Mouse (Mus musculus) liver, embryonic 12.5 days (tissue): ENCODE data around the gene Cacna2d3. TPM values are rescaled to one million over a fixed set of nuclear protein-coding genes. Genes with fewer than 3 reads are reported as not detected.

Experiments used
- ATAC-seq: fragments of 200-750 bp; cut with Nextera tagmentation; 2 replicates; pipeline ENCODE4 v1.8.0; 2017; ENCODE audit warnings: moderate number of reproducible peaks, mild to moderate bottlenecking, moderate library complexity
- H3K27ac ChIP-seq: fragments of 300-500 bp; sonication (generic); 2 replicates; pipeline ENCODE4 v1.5.1; 2016; ENCODE audit warnings: mild to moderate bottlenecking
- H3K27me3 ChIP-seq: fragments of 300-500 bp; sonication (generic); replicated peaks from 2 replicates; pipeline ENCODE4 v1.6.1; 2016; ENCODE audit warnings: mild to moderate bottlenecking, moderate library complexity
- H3K36me3 ChIP-seq: fragments of 300-500 bp; sonication (generic); 2 replicates; pipeline ENCODE4 v1.6.1; 2016; ENCODE audit warnings: mild to moderate bottlenecking, moderate library complexity
- H3K4me1 ChIP-seq: fragments of 300-500 bp; sonication (generic); 2 replicates; pipeline ENCODE4 v1.6.1; 2016
- H3K4me2 ChIP-seq: fragments of 300-500 bp; sonication (generic); 2 replicates; pipeline ENCODE4 v1.6.1; 2016; ENCODE audit warnings: mild to moderate bottlenecking, moderate library complexity
- H3K4me3 ChIP-seq: fragments of 300-500 bp; sonication (generic); 2 replicates; pipeline ENCODE4 v1.5.1; 2016; ENCODE audit warnings: mild to moderate bottlenecking, moderate library complexity
- H3K9ac ChIP-seq: fragments of 300-500 bp; sonication (generic); 2 replicates; pipeline ENCODE4 v1.6.1; 2016; ENCODE audit warnings: mild to moderate bottlenecking, moderate library complexity
- H3K9me3 ChIP-seq: fragments of 300-500 bp; sonication (generic); replicated peaks from 2 replicates; pipeline ENCODE4 v1.6.1; 2016; ENCODE audit warnings: mild to moderate bottlenecking, moderate library complexity
- WGBS: fragments of 180-500 bp; shearing (Covaris S2); methylation state at CpG from one replicate; pipeline ENCODE4 v1.1.7; 2016; ENCODE audit not compliant: insufficient replicate concordance; 5-methylcytosine and 5-hydroxymethylcytosine counted together
- polyA plus RNA-seq: library from polyadenylated mRNA; unstranded; fragments of >200 nt; fragmentation: Nextera tagmentation; extraction: Ambion mirVana; gene quantifications from 2 replicates; pipeline ENCODE4 v1.2.1, GENCODE M21; 2016

The Cacna2d3 gene
- polyA plus RNA-seq, result 0.39 and 0.48 TPM in 2 replicates

- H3K36me3 ChIP-seq, result no peaks in the 10 kb centered on the region
- WGBS, result 1% methylated on average over 90 of the region's 109 CpGs
- 0 out of 2 replicates have a peak within 1 kb of the TSS, but pooled peaks have one; percentile 2 for H3K9ac ChIP-seq
- H3K27me3 ChIP-seq, result peaks cover 93% of the 10 kb centered on the region
- H3K4me3 ChIP-seq, result peak within 1 kb of the TSS; percentile 49
- peak within 1 kb of the TSS; percentile 71 for H3K4me2 ChIP-seq
- no peak within 1 kb of the TSS for H3K27ac ChIP-seq
- peaks cover 6% of the 10 kb centered on the region; the same call in 1 of the 2 replicates for H3K4me1 ChIP-seq
- H3K9me3 ChIP-seq, result no peaks in the 10 kb centered on the region
- ATAC-seq, result 0 out of 2 replicates have a peak, but pooled peaks have one; percentile 42
Observed at GRCm38 (mm10) chr14:29721488-29722385, at the start of gene Cacna2d3. TSS of gene Cacna2d3 (minus strand) at chr14:29721864.

GRCm38 (mm10) chr14:29769486-29769885, 47.8 kb upstream of the Cacna2d3 start:
- ATAC-seq, result no peak
- H3K4me2 ChIP-seq, result no peak overlapping the region
- no peaks in the 10 kb centered on the region for H3K36me3 ChIP-seq
- WGBS, result 64% methylated on average over 4 of the region's 4 CpGs
- H3K27me3 ChIP-seq, result no peaks in the 10 kb centered on the region
- H3K9me3 ChIP-seq, result no peaks in the 10 kb centered on the region; the same call in 1 of the 2 replicates
- no peak overlapping the region for H3K27ac ChIP-seq
- H3K4me3 ChIP-seq, result no peak overlapping the region
- H3K4me1 ChIP-seq, result no peaks in the 10 kb centered on the region
- H3K9ac ChIP-seq, result no peak overlapping the region

GRCm38 (mm10) chr14:29752876-29753275, 31.2 kb upstream of the Cacna2d3 start:
- Histone ChIP-seq H3K27ac (no peak overlapping the region), H3K36me3 (no peaks in the 10 kb centered on the region), H3K4me1 (no peaks in the 10 kb centered on the region), H3K9me3 (no peaks in the 10 kb centered on the region), H3K27me3 (no peaks in the 10 kb centered on the region), H3K9ac (no peak overlapping the region), H3K4me3 (no peak overlapping the region), H3K4me2 (no peak overlapping the region)
- WGBS, result 75% methylated on average over 5 of the region's 5 CpGs
- no peak for ATAC-seq

- Histone ChIP-seq H3K27me3 (no peaks in the 10 kb centered on the region), H3K27ac (no peak overlapping the region), H3K9me3 (no peaks in the 10 kb centered on the region), H3K4me1 (no peaks in the 10 kb centered on the region), H3K36me3 (no peaks in the 10 kb centered on the region), H3K4me3 (no peak overlapping the region), H3K4me2 (no peak overlapping the region), H3K9ac (no peak overlapping the region)
- ATAC-seq, result peak; percentile 81
- 45% methylated on average over 2 of the region's 2 CpGs for WGBS
Observed at GRCm38 (mm10) chr14:29738751-29739150, 17.1 kb upstream of the Cacna2d3 start.

GRCm38 (mm10) chr14:29730256-29730655, 8.6 kb upstream of the Cacna2d3 start:
- Histone ChIP-seq H3K27ac (no peak overlapping the region), H3K27me3 (peaks cover 24% of the 10 kb centered on the region), H3K4me2 (no peak overlapping the region), H3K9me3 (no peaks in the 10 kb centered on the region), H3K9ac (no peak overlapping the region), H3K36me3 (no peaks in the 10 kb centered on the region), H3K4me3 (no peak overlapping the region), H3K4me1 (no peaks in the 10 kb centered on the region)
- 40% methylated on average over 4 of the region's 4 CpGs for WGBS
- peak; percentile 57 for ATAC-seq

GRCm38 (mm10) chr14:29729009-29729408, 7.3 kb upstream of the Cacna2d3 start:
- Histone ChIP-seq H3K27me3 (peaks cover 32% of the 10 kb centered on the region), H3K4me2 (no peak overlapping the region), H3K36me3 (no peaks in the 10 kb centered on the region), H3K4me3 (no peak overlapping the region), H3K27ac (no peak overlapping the region), H3K9ac (no peak overlapping the region), H3K4me1 (no peaks in the 10 kb centered on the region), H3K9me3 (no peaks in the 10 kb centered on the region)
- WGBS, result 56% methylated on average over 4 of the region's 4 CpGs
- ATAC-seq, result no peak

- Histone ChIP-seq H3K9me3 (no peaks in the 10 kb centered on the region), H3K36me3 (no peaks in the 10 kb centered on the region), H3K4me1 (peaks cover 2% of the 10 kb centered on the region; the same call in 1 of the 2 replicates), H3K4me3 (no peak overlapping the region), H3K4me2 (no peak overlapping the region), H3K27me3 (peaks cover 47% of the 10 kb centered on the region), H3K27ac (no peak overlapping the region), H3K9ac (no peak overlapping the region)
- no peak for ATAC-seq
- WGBS, result 67% methylated on average over 9 of the region's 9 CpGs
Observed at GRCm38 (mm10) chr14:29727596-29727995, 5.9 kb upstream of the Cacna2d3 start.

- peaks cover 6% of the 10 kb centered on the region; the same call in 1 of the 2 replicates for H3K4me1 ChIP-seq
- H3K4me2 ChIP-seq, result peak overlapping the region; percentile 71
- H3K36me3 ChIP-seq, result no peaks in the 10 kb centered on the region
- no peak for ATAC-seq
- H3K9me3 ChIP-seq, result no peaks in the 10 kb centered on the region
- H3K4me3 ChIP-seq, result peak overlapping the region; percentile 49; the same call in 1 of the 2 replicates
- 8% methylated on average over 10 of the region's 10 CpGs for WGBS
- no peak overlapping the region for H3K9ac ChIP-seq
- H3K27ac ChIP-seq, result no peak overlapping the region
- H3K27me3 ChIP-seq, result peaks cover 89% of the 10 kb centered on the region
Observed at GRCm38 (mm10) chr14:29723267-29723666, 1.6 kb upstream of the Cacna2d3 start.

GRCm38 (mm10) chr14:29722386-29723221, 940 bp upstream of the Cacna2d3 start:
- peaks cover 6% of the 10 kb centered on the region; the same call in 1 of the 2 replicates for H3K4me1 ChIP-seq
- 0 out of 2 replicates have a peak overlapping the region, but pooled peaks have one; percentile 2 for H3K9ac ChIP-seq
- peak; percentile 13; the same call in 1 of the 2 replicates for ATAC-seq
- H3K4me3 ChIP-seq, result peak overlapping the region; percentile 49
- H3K27me3 ChIP-seq, result peaks cover 93% of the 10 kb centered on the region
- no peak overlapping the region for H3K27ac ChIP-seq
- H3K4me2 ChIP-seq, result peak overlapping the region; percentile 71
- WGBS, result 2% methylated on average over 75 of the region's 76 CpGs
- no peaks in the 10 kb centered on the region for H3K9me3 ChIP-seq
- H3K36me3 ChIP-seq, result no peaks in the 10 kb centered on the region

GRCm38 (mm10) chr14:29721131-29721487, 555 bp downstream of the Cacna2d3 start:
- Histone ChIP-seq H3K27me3 (peaks cover 87% of the 10 kb centered on the region), H3K4me2 (peak overlapping the region; percentile 71), H3K9me3 (no peaks in the 10 kb centered on the region), H3K4me3 (peak overlapping the region; percentile 49), H3K4me1 (peaks cover 6% of the 10 kb centered on the region; the same call in 1 of the 2 replicates), H3K9ac (no peak overlapping the region), H3K36me3 (no peaks in the 10 kb centered on the region), H3K27ac (no peak overlapping the region)
- no peak for ATAC-seq
- WGBS, result 4% methylated on average over 11 of the region's 11 CpGs

GRCm38 (mm10) chr14:29720334-29720911, 1.2 kb downstream of the Cacna2d3 start:
- Histone ChIP-seq H3K4me1 (peaks cover 6% of the 10 kb centered on the region; the same call in 1 of the 2 replicates), H3K27me3 (peaks cover 80% of the 10 kb centered on the region), H3K36me3 (no peaks in the 10 kb centered on the region), H3K27ac (no peak overlapping the region), H3K9ac (no peak overlapping the region), H3K9me3 (no peaks in the 10 kb centered on the region), H3K4me3 (no peak overlapping the region), H3K4me2 (0 out of 2 replicates have a peak overlapping the region, but pooled peaks have one; percentile 71)
- WGBS, result 3% methylated on average over 17 of the region's 17 CpGs
- ATAC-seq, result no peak
